Mouse (Mus musculus) midbrain, embryonic 12.5 days (tissue): ENCODE results near the gene Il6ra. TPM values are rescaled to one million over a fixed set of nuclear protein-coding genes. Genes with fewer than 3 reads are reported as not detected.

Source experiments
- ATAC-seq: fragments of 200-750 bp; cut with Nextera tagmentation; 2 replicates; pipeline ENCODE4 v1.8.0; 2017; ENCODE audit warnings: low read depth, moderate TSS enrichment, moderate library complexity; ENCODE audit not compliant: low FRiP score
- H3K27ac ChIP-seq: fragments of 300-500 bp; sonication (generic); replicated peaks from 2 replicates; pipeline ENCODE4 v1.5.1; 2016; ENCODE audit warnings: mild to moderate bottlenecking
- H3K27me3 ChIP-seq: fragments of 300-500 bp; sonication (generic); 2 replicates; pipeline ENCODE4 v1.6.1; 2016; ENCODE audit warnings: mild to moderate bottlenecking
- H3K36me3 ChIP-seq: fragments of 300-500 bp; sonication (generic); 2 replicates; pipeline ENCODE4 v1.6.1; 2016
- H3K4me1 ChIP-seq: fragments of 300-500 bp; sonication (generic); 2 replicates; pipeline ENCODE4 v1.6.1; 2016
- H3K4me2 ChIP-seq: fragments of 300-500 bp; sonication (generic); replicated peaks from 2 replicates; pipeline ENCODE4 v1.6.1; 2016; ENCODE audit warnings: mild to moderate bottlenecking, moderate library complexity
- H3K4me3 ChIP-seq: fragments of 300-500 bp; sonication (generic); 2 replicates; pipeline ENCODE4 v1.5.1; 2016; ENCODE audit warnings: mild to moderate bottlenecking
- H3K9ac ChIP-seq: fragments of 300-500 bp; sonication (generic); replicated peaks from 2 replicates; pipeline ENCODE4 v1.6.1; 2016; ENCODE audit warnings: mild to moderate bottlenecking, moderate library complexity
- H3K9me3 ChIP-seq: fragments of 300-500 bp; sonication (generic); 2 replicates; pipeline ENCODE4 v1.6.1; 2016; ENCODE audit warnings: mild to moderate bottlenecking
- WGBS: fragments of 180-500 bp; shearing (Covaris S2); methylation state at CpG from one replicate; pipeline ENCODE4 v1.1.7; 2016; 5-methylcytosine and 5-hydroxymethylcytosine counted together
- polyA plus RNA-seq: library from polyadenylated mRNA; unstranded; fragments of >200 nt; fragmentation: Nextera tagmentation; extraction: Ambion mirVana; gene quantifications from 2 replicates; pipeline ENCODE4 v1.2.1, GENCODE M21; 2016

The Il6ra gene
- polyA plus RNA-seq, 1 experiment from 2014 or later, result 0.83 TPM

DNA sequence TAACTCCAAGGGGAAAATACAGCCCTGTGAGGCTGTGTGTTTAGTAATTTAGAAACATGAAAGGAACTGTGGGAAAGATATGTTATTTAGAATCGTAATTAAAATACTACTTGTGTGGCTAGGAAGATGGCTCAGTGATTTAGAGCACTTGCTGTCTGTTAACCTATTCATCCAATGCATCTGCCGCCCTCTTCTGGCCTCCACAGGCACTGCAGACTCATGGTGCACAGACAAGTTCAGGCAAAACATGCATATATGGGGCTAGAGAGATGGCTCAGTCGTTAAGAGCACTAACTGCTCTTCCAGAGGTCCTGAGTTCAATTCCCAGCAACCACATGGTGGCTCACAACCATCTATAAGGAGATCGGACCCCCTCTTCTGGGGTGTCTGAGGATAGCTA, 70.7 kb downstream of the Il6ra start:
- Histone ChIP-seq H3K9me3 (peaks cover 4% of the 10 kb centered on the region; the same call in 1 of the 2 replicates), H3K27ac (no peak overlapping the region), H3K9ac (no peak overlapping the region), H3K4me1 (no peaks in the 10 kb centered on the region), H3K4me2 (no peak overlapping the region), H3K36me3 (no peaks in the 10 kb centered on the region), H3K4me3 (no peak overlapping the region), H3K27me3 (no peaks in the 10 kb centered on the region)
- no peak for ATAC-seq
- WGBS, result 76% methylated on average over 4 of the region's 4 CpGs

DNA sequence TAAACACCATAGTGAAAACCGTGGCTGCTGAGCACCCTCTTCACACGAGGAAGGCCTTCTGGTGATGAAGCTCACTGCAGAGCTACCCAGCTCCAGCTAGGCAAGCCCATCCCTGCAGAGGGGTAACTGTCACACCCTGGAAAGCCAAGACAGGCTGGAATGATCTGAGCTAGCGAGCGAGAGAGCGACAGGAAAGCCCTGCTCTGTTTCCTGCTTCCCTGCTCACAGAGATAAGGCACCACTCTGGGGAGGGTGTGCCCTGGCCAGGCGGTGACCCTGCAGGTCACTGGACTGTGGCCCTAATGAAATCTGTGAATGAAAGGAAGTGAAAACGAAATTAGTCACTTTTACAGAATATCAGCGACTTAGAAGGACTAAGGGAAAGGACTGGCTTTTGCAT, 77.6 kb downstream of the Il6ra start:
- Histone ChIP-seq H3K4me1 (peaks cover 12% of the 10 kb centered on the region), H3K9ac (no peak overlapping the region), H3K36me3 (no peaks in the 10 kb centered on the region), H3K27me3 (peaks cover 39% of the 10 kb centered on the region), H3K9me3 (no peaks in the 10 kb centered on the region), H3K4me3 (no peak overlapping the region), H3K27ac (no peak overlapping the region), H3K4me2 (no peak overlapping the region)
- ATAC-seq, result no peak
- 48% methylated on average over 8 of the region's 8 CpGs for WGBS

DNA sequence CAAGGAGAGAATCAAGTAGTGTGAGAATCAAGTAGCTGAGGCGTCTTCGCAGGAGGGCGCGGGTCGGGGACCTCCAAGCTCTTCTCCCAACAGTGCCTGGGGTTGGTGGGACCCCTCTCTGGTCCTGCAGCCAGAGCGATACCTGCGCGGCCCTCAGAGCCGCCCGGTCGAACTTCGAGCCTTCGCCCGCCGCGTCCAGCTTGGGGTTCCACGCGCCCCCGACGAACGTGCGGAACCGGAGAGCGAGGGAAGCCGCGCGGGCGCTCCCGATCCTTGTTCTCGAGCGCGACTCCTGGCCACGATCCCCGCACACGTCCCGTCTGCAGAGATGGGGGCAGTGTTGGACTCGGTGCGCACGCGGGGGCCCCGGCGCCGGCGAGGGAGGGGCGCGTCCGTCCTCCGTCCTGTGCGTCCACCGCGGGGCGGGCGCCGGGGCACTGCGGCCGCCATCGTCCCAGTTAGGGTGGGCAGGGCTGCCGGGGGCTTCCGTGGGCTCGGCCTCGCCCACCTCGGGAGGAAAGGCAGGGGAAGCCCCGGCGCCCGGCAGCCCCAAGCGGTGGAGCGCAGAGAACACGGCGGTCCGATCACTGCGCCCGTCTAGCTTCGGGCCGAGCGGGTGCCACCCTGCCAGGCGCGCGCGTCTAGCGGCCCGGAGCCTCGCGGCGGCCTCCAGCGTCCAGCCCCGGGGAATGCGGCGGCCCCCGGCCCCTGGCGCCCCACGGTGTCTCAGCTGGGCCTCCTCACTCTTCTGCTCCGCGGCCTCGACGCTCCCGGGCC, 82.0 kb downstream of the Il6ra start, which contains the start of gene She:
TSS of gene She (plus strand) at position 556 of the 777 bp plus-strand sequence.
- 3% methylated on average over 79 of the region's 96 CpGs for WGBS
- Histone ChIP-seq H3K4me3 (peak within 1 kb of the TSS; percentile 38), H3K27me3 (peaks cover 62% of the 10 kb centered on the region), H3K27ac (no peak within 1 kb of the TSS), H3K4me1 (peaks cover 12% of the 10 kb centered on the region), H3K36me3 (no peaks in the 10 kb centered on the region), H3K9ac (no peak within 1 kb of the TSS), H3K4me2 (peak within 1 kb of the TSS; percentile 49), H3K9me3 (no peaks in the 10 kb centered on the region)
- no peak for ATAC-seq

DNA sequence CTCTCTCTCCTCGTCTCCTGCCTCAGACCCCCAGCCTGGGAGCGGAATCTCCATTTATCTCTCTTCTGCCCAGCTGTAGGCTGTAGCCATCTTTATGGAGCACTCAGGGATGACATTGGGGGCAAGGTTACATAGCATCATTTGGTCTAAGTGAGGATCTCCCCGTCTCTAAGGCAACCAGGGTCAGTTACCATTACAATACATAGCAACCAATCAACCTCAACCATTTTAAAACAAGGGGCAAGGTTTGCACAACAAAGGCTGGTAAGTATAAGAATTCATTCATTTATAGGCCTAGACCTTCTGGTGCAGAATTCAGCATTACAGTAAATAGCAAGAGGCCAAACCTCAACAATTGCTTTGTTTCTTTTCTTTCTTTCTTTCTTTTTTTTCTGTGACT, 86.7 kb downstream of the Il6ra start:
- no peak overlapping the region for H3K4me2 ChIP-seq
- WGBS, result 62% methylated on average over 3 of the region's 3 CpGs
- no peak overlapping the region for H3K27ac ChIP-seq
- H3K36me3 ChIP-seq, result no peaks in the 10 kb centered on the region
- no peak overlapping the region for H3K4me3 ChIP-seq
- peaks cover 5% of the 10 kb centered on the region for H3K4me1 ChIP-seq
- no peak for ATAC-seq
- H3K27me3 ChIP-seq, result peaks cover 33% of the 10 kb centered on the region
- no peak overlapping the region for H3K9ac ChIP-seq
- no peaks in the 10 kb centered on the region for H3K9me3 ChIP-seq

DNA sequence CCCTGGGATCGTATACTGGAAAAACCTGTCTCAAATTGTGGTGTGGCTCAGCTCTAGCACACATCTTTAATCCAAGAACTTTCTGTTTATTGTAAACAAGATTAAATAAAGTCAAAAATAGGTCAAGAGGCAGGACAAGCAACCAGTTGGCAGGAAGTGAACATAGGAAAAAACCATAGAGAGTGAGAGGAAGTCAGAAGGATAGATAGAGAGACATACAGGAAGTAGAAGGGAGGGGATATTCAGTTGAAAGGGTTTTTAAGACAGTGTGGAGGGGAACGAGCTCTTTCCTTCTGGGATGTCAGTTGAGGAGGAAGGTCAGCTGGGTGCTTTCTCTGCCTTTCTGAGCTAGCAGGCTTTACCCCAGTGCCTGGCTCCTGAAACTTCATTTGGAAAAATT, 89.4 kb downstream of the Il6ra start:
- H3K27me3 ChIP-seq, result peaks cover 6% of the 10 kb centered on the region
- 60% methylated on average over 2 of the region's 2 CpGs for WGBS
- no peaks in the 10 kb centered on the region for H3K36me3 ChIP-seq
- ATAC-seq, result no peak
- no peaks in the 10 kb centered on the region for H3K4me1 ChIP-seq
- no peak overlapping the region for H3K4me3 ChIP-seq
- H3K27ac ChIP-seq, result no peak overlapping the region
- H3K4me2 ChIP-seq, result no peak overlapping the region
- no peak overlapping the region for H3K9ac ChIP-seq
- H3K9me3 ChIP-seq, result no peaks in the 10 kb centered on the region

DNA sequence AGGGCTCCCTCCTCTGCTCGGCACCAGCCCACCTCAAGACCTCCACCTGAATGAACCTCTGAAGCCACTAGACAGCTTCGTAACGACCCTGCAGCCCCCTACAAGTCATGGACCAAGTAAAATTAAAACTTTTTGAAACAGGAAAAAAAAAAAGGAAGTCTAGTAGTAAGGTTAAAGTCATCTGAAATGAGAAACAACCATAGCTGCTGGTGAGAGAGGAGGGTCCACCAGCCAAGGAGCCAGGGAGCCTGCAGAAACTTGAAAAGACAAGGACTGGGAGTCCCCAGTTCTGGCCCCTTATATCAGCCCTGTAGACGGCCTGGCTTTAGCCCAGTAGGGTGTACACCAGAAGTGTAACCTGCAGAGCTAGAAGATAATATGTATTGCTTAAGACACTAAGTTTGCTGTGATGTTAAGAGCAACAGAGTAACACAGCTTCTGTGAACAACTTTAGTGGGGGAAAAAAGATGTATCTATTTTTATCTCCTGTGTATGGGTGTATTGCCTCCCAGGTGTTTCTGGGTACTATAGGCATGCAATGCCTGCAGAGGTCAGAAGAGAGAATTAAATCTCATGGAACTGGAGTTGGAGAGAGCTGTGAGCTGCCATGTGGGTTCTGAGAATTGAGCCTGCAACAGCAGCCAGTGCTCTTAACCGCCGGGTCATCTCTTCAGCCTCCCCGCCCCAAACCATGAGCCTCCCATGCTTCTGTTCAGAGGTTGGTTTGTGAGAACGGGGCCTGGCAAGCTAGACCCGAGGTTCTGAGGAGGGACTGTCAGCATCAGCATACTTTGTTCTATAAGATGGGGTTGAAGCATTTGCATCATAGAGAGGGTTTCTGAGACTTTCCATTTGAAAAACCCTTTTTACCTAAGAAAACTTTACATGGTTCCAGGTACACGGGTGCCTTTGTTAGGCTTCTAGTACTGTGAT, 91.2 kb downstream of the Il6ra start:
- Histone ChIP-seq H3K27me3 (no peaks in the 10 kb centered on the region), H3K36me3 (no peaks in the 10 kb centered on the region), H3K9ac (no peak overlapping the region), H3K9me3 (no peaks in the 10 kb centered on the region), H3K4me3 (no peak overlapping the region), H3K27ac (no peak overlapping the region), H3K4me2 (no peak overlapping the region), H3K4me1 (no peaks in the 10 kb centered on the region)
- no peak for ATAC-seq
- 75% methylated on average over 10 of the region's 10 CpGs for WGBS

DNA sequence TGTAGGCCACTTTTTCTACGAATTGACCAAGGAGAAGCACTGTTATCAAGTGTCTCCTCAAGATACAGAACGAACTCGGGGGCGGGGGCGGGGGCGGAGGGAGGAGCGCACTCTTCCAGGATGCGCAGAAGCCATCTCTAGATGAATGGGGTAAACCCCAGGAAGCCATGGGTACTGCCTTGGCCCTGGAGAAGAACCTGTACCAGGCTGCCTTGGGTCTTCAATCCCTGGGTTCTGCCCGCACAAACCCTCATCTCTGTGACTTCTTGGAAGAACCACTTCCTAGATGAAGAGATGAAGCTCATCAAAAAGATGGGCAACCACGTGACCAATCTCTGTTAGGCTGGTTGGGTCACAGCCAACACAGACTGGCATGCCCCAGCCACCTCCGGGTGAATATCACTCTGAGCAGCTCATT, 91.9 kb downstream of the Il6ra start:
- no peaks in the 10 kb centered on the region for H3K27me3 ChIP-seq
- no peak overlapping the region for H3K4me3 ChIP-seq
- H3K9ac ChIP-seq, result no peak overlapping the region
- no peak for ATAC-seq
- H3K36me3 ChIP-seq, result no peaks in the 10 kb centered on the region
- H3K27ac ChIP-seq, result no peak overlapping the region
- no peaks in the 10 kb centered on the region for H3K4me1 ChIP-seq
- H3K9me3 ChIP-seq, result no peaks in the 10 kb centered on the region
- 88% methylated on average over 11 of the region's 11 CpGs for WGBS
- H3K4me2 ChIP-seq, result no peak overlapping the region

DNA sequence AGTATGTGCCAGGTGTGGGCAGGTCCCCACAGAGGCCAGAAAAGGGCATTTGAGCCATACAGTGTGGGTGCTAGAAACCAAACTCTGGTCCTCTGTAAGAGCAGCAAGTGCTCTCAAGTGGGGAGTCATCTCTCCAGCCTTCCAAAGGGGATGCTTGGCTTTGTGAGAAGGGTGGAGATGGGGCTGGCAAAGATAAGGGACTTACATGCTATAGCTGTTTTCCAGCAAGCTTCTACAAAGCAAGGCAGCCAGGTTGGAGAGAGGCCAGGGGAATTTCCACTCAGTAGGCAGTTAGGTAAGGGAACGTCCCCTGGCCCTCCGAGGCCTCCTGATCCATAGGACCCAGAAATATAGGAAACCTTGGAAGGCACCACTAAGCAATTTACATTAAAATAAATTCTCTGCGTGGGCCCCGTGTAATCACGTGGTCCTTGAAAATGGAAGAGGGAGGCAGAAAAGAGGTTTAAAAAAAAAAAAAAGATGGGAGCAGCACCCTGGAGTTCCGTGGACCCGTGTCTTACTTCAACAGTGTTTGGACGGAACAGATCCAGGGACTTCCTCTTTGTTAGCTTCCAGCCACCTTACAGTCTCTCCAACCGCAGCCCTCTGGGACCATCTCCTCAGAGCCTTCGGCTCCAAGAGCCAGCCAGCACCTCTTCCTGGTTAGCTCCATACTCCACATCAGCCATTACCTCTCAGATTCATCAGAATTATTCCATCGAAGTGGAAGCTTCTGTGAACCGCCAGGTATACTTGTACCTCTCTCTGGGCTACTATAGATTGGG, 92.5 kb downstream of the Il6ra start:
- ATAC-seq, result no peak
- Histone ChIP-seq H3K9ac (no peak overlapping the region), H3K36me3 (no peaks in the 10 kb centered on the region), H3K4me2 (no peak overlapping the region), H3K9me3 (no peaks in the 10 kb centered on the region), H3K4me3 (no peak overlapping the region), H3K27me3 (no peaks in the 10 kb centered on the region), H3K27ac (no peak overlapping the region), H3K4me1 (no peaks in the 10 kb centered on the region)
- WGBS, result 89% methylated on average over 12 of the region's 12 CpGs

DNA sequence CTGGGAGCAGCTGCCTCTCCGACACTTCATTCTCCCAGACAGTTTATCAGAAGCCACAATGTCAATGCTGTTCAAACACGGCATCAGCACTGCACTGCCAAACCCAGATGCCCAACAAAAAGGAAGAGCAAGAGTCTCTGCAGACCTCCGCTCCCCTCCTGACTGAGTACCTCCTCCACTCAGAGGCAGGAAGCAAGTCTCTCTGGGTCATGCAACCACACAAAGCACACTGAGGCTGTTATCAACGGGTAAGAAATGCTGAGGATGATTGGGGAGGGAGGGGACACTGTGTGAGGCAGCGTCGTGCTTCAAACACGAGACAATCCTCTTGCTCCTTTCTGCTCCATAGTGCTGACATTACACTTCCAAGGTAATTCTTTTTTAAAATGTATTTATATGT, 93.1 kb downstream of the Il6ra start:
- H3K4me2 ChIP-seq, result no peak overlapping the region
- H3K27ac ChIP-seq, result no peak overlapping the region
- no peaks in the 10 kb centered on the region for H3K4me1 ChIP-seq
- no peak for ATAC-seq
- no peak overlapping the region for H3K9ac ChIP-seq
- no peak overlapping the region for H3K4me3 ChIP-seq
- H3K9me3 ChIP-seq, result no peaks in the 10 kb centered on the region
- H3K36me3 ChIP-seq, result no peaks in the 10 kb centered on the region
- no peaks in the 10 kb centered on the region for H3K27me3 ChIP-seq
- 72% methylated on average over 7 of the region's 7 CpGs for WGBS

DNA sequence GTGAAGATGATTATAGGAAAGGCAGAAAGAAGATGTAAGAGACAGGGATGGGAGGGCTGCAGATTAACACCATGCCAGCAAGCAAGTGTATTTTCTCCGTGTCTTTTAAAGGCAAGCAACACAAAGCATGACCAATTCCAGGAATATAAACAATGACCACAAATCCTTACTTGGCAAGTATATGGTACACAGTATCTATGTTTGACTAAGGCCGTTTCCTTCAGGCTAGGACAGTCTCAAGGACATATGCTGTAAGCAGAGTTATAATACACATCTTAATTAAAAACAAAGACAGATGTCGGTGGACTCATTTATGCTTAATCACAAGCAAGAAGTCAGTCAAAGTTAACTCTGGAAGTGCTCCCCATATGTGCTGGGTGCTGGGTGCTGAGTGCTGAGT, 94.4 kb downstream of the Il6ra start:
- H3K4me3 ChIP-seq, result no peak overlapping the region
- no peaks in the 10 kb centered on the region for H3K9me3 ChIP-seq
- no peaks in the 10 kb centered on the region for H3K27me3 ChIP-seq
- WGBS, result 87% methylated on average over 3 of the region's 3 CpGs
- ATAC-seq, result no peak
- H3K27ac ChIP-seq, result no peak overlapping the region
- no peak overlapping the region for H3K4me2 ChIP-seq
- H3K9ac ChIP-seq, result no peak overlapping the region
- no peaks in the 10 kb centered on the region for H3K4me1 ChIP-seq
- H3K36me3 ChIP-seq, result no peaks in the 10 kb centered on the region

DNA sequence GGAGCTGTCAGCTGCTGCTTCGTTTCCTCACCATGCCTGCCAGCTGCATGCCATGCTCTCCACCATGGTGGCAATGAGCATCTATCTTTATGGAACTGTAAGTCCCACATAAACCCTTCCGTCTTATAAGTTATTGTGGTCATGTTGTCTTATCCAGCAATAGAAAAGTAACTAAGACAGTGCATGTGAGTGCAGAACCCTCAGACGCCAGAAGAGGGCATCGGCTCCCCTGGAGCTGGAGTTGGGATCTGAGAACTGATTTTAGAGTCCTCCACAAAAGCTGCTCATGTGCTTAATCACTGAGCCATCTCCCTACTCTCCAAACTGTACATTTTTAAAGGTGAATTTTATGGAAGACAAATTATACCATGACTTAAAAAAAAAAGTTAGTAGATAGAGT, 95.9 kb downstream of the Il6ra start:
- H3K4me2 ChIP-seq, result no peak overlapping the region
- no peaks in the 10 kb centered on the region for H3K36me3 ChIP-seq
- no peak overlapping the region for H3K27ac ChIP-seq
- H3K27me3 ChIP-seq, result no peaks in the 10 kb centered on the region
- no peak overlapping the region for H3K9ac ChIP-seq
- H3K9me3 ChIP-seq, result no peaks in the 10 kb centered on the region
- H3K4me1 ChIP-seq, result no peaks in the 10 kb centered on the region
- 72% methylated on average over 4 of the region's 4 CpGs for WGBS
- no peak for ATAC-seq
- H3K4me3 ChIP-seq, result no peak overlapping the region
